Mouse (Mus musculus) cerebellum, adult 2 months (tissue): ENCODE measurements at regions not wholly inside any gene's neighbourhood (a gene's known extent, or its start where the extent isn't known, plus 50 kb on each side); places are given as distances from the start of the nearest gene placed in this dataset.
A peak's percentile ranks its signal among the peaks of the same experiment; 100 is the strongest.

ENCODE experiments used
- DNase-seq, 2 experiments: peaks; one replicate each; pipeline ENCODE4 v3.0.0; 2021
- H3K27ac ChIP-seq: fragments of 200-500 bp; 2 replicates; pipeline ENCODE4 v1.5.1; 2012; ENCODE audit warnings: low read length, control low read depth, inconsistent platforms; ENCODE audit not compliant: insufficient read depth
- H3K27me3 ChIP-seq: fragments of 200-500 bp; 2 replicates; pipeline ENCODE4 v1.6.1; 2012; ENCODE audit warnings: inconsistent platforms, mild to moderate bottlenecking, low read length, moderate library complexity; ENCODE audit not compliant: control insufficient read depth, insufficient read depth
- H3K4me1 ChIP-seq: fragments of 200-500 bp; 2 replicates; pipeline ENCODE4 v1.6.1; 2011; ENCODE audit warnings: low read length; ENCODE audit not compliant: control insufficient read depth, insufficient read depth
- H3K4me3 ChIP-seq: fragments of 200-500 bp; replicated peaks from 2 replicates; pipeline ENCODE3; 2011; ENCODE audit warnings: mild to moderate bottlenecking, low read depth, low read length, control low read depth; ENCODE audit not compliant: insufficient read depth
- CTCF ChIP-seq: fragments of 200-500 bp; IDR thresholded peaks from 2 replicates; pipeline ENCODE4 v1.5.1; 2011; ENCODE audit warnings: low read depth, mild to moderate bottlenecking, control low read depth, low read length, moderate library complexity, borderline replicate concordance; ENCODE audit not compliant: insufficient read depth
- POLR2A ChIP-seq: fragments of 200-500 bp; IDR thresholded peaks from 2 replicates; pipeline ENCODE4 v1.6.1; 2011; ENCODE audit warnings: low read length, control low read depth, borderline replicate concordance; ENCODE audit not compliant: insufficient read depth
- WGBS: fragments of 180-500 bp; shearing (Covaris S2); methylation state at CpG from one replicate; pipeline ENCODE4 v1.1.7; 2018; 5-methylcytosine and 5-hydroxymethylcytosine counted together

DNA sequence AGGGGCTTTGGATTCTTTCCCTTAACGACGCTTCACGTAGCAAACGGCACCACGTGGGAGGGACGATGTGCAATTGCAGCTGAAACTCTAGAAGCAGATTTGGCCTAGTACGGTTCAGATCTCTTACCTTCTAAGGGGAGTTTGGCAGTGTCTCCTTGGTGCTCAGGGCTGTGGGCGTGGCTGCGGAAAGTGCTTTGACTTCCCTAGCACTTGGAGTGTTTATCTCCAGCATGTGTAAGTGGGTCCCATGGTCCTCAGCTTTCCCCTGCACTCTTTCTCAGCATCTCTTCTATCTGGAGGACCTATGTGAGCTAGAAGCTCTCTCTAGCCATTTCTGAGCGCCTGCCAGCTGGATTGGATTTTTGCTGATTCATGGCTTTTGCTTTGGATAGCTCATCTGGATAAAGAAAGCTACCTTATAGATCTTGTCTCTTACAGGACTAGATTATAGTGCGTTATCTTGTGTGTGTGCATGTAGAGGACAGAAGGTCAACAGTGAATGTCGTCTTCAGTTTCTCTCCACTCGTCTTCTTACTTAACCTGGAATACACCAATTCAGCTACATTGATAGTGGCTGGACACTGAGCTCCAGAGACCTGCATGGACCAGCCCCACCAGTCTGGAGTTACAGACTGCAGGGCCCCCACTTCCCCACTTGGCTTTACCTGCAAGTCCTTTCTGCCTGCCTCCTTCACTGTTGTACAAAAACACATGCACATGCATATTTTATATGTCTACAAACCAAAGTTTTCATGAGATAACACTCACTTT is 92.8 kb upstream of the Serbp1 start:
- Histone ChIP-seq H3K27me3 (no peaks in the 10 kb centered on the region), H3K4me1 (peaks cover 6% of the 10 kb centered on the region), H3K27ac (no peak overlapping the region), H3K4me3 (no peak overlapping the region)
- DNase-seq = no peak
- TF ChIP-seq POLR2A (no peak), CTCF (no peak)
- 91% methylated on average over 13 of the region's 13 CpGs for WGBS

DNA sequence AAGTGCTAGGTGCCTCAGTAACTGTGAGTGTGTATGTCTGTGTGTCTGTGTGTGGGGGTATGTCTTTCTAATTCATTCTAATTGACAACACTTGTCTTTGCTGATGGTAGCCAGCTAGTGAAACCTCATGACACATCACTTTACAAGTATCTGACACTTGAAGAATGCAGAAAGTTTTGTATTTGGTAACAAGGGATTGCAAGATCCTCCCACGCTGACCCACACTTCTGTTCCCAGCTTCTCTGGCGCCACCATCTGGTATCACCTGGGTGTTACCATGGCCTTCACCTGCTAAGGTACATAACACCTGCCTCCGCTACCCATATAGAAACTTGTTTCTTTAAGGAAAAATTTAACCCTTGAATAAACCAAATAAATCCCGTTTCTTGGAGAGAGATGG is 95.8 kb upstream of the Serbp1 start:
- DNase-seq = peak; percentile 50 to 63
- H3K27me3 ChIP-seq = no peaks in the 10 kb centered on the region
- TF ChIP-seq POLR2A (no peak), CTCF (peak; percentile 63; the same call in 1 of the 2 replicates)
- H3K4me1 ChIP-seq = peaks cover 19% of the 10 kb centered on the region
- 61% methylated on average over 4 of the region's 4 CpGs for WGBS
- no peak overlapping the region for H3K27ac ChIP-seq
- H3K4me3 ChIP-seq = no peak overlapping the region

DNA sequence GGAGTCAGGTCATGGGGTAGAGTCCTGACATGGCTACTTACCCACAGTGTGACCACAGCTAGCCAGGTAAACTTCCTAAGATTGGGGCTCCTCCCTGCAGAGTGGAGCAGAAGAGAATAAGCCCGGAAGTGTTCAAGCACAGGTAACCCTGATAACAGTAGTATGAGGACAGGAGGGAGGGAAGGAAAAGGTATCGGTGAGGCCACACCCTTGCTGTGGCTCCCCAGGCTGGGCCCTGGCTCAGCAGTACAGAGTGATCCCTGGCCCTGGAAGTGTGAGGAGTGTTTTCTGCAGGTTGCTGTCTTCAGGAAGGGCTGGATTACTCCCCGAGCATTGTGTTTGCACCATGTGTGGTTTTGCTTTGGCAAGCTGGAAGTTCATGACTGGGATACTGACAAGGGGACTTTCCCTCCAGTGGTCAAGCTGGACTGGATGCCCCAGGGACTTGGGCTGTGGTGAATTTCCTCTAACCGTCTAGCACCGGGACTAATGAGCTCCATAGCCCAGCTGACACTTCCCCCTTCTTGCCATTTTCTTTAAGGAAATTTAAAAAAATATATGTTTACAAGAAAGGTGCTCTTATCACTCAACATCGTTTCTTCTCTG is 97.2 kb upstream of the Serbp1 start:
- peaks cover 13% of the 10 kb centered on the region; the same call in 1 of the 2 replicates for H3K4me1 ChIP-seq
- no peak overlapping the region for H3K4me3 ChIP-seq
- WGBS = 92% methylated on average over 6 of the region's 6 CpGs
- TF ChIP-seq CTCF (no peak), POLR2A (no peak)
- H3K27me3 ChIP-seq = no peaks in the 10 kb centered on the region
- no peak overlapping the region for H3K27ac ChIP-seq
- no peak for DNase-seq

DNA sequence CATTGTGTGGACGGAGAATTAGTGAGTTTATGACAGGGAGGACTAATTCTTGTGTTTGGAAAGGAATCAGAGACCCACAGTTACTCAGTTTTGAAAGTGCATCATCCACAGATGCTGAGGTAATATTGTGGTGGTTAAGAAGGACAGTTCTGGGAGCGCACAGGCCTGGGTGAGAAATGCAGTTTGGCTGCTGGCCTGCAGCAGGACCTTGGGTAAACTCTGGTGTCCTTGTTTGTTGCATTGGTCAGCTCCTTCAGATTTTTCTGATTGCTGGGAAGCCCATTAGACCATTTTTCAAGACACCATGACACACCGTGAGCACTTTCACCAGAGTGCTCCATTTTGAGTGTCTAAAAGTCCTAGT is 99.0 kb upstream of the Serbp1 start:
- no peak overlapping the region for H3K4me3 ChIP-seq
- peaks cover 13% of the 10 kb centered on the region; the same call in 1 of the 2 replicates for H3K4me1 ChIP-seq
- no peak overlapping the region for H3K27ac ChIP-seq
- no peak for DNase-seq
- 92% methylated on average over 3 of the region's 3 CpGs for WGBS
- no peak for TF ChIP-seq POLR2A
- no peak for TF ChIP-seq CTCF
- H3K27me3 ChIP-seq = no peaks in the 10 kb centered on the region

DNA sequence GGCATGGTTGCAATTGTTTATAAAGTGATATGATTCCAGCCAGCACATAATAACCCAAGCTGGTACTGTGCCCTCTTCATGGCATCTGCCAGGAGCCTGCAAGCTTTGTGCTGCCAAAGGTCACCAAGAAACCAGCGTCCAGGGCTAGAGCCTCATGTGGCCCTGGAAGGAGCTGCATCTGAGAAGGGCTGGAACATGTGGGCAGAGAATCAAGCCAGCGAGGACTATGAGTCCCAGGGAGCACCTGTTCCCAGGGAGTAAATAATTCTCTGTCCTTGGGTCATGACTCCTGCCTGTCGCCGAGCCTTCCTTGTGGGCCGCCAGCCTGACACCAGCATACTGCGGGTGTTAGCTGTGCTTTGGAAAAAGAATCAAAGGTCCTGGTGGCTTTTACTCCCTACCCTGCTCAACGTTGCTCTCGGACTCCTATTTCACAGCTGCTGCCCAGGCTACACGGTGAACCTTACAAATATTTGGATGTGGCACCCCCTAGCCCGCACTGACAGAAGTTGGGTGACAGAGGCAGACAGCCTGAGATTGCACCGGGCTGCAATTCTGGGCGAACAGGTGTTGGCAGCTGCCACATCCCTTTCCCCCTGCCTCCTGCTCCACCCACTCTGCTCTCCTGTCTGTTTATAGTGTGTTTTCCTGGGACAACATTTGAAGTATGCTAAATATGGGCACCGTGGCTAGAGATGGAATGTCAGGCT is 99.5 kb upstream of the Serbp1 start:
- no peak overlapping the region for H3K27ac ChIP-seq
- H3K27me3 ChIP-seq = no peaks in the 10 kb centered on the region
- H3K4me3 ChIP-seq = no peak overlapping the region
- 0 out of 2 replicates have a peak, but pooled peaks have one; percentile 16 for TF ChIP-seq CTCF
- TF ChIP-seq POLR2A = no peak
- 59% methylated on average over 13 of the region's 13 CpGs for WGBS
- peak; percentile 37 to 41 for DNase-seq
- H3K4me1 ChIP-seq = peaks cover 13% of the 10 kb centered on the region; the same call in 1 of the 2 replicates

DNA sequence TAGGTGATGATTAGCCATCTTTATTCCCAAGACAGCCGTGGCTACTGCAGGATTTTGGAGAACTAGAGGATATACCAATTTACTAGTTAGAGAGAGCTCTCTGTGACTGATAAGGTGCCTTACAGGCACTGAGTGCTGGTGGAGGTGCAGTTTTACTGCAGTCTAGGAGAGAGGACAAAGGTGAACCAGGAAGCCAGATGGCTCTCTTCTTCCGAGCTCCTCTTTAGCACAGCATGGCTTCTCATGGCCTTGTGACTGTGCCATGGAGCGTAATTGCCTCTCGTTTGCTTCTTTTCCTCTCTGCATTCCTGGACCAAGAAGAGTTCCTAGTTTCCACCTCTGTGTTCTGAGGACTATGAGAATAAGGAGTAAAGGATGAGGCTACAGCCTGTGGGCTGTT is 100.2 kb upstream of the Gadd45a start:
- TF ChIP-seq CTCF (no peak), POLR2A (no peak)
- WGBS = 18% methylated on average over 4 of the region's 4 CpGs
- Histone ChIP-seq H3K27me3 (no peaks in the 10 kb centered on the region), H3K27ac (no peak overlapping the region; the same call in 1 of the 2 replicates), H3K4me1 (peaks cover 13% of the 10 kb centered on the region; the same call in 1 of the 2 replicates), H3K4me3 (no peak overlapping the region)
- DNase-seq = peak; percentile 49 to 70

DNA sequence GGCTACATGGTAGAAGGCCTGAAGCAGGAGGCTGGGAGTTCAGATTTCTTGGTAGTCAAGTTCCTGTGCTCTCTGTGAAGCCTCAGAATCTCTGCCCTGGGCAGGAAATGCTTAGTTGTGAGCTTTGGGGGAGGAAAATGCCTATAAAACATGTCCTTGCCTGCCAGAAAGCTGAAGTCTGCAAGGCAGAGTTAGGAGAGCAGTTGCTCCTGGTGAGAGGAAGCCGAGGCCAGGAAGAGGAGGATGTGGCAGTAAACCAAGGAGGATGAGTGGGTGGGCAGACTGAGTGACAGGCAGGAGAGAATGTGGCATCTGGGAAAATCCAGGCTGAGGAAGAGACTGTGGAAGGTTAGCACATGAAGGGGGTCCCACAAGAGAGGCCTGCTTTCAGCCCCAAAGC is 97.7 kb upstream of the Gadd45a start:
- Histone ChIP-seq H3K27ac (no peak overlapping the region), H3K27me3 (no peaks in the 10 kb centered on the region), H3K4me1 (peaks cover 16% of the 10 kb centered on the region; the same call in 1 of the 2 replicates), H3K4me3 (no peak overlapping the region)
- no peak for TF ChIP-seq POLR2A
- TF ChIP-seq CTCF = no peak
- WGBS = 60% methylated on average over 1 of the region's 1 CpGs
- DNase-seq = no peak
